Mouse (Mus musculus) gastrocnemius, postnatal 25 days (tissue): ENCODE results near the gene Fry. TPM values are rescaled to one million over a fixed set of nuclear protein-coding genes. Genes with fewer than 3 reads are reported as not detected.

ENCODE experiments used
- DNase-seq: peaks from one replicate; pipeline ENCODE4 v3.0.0; 2022
- total RNA-seq, 2 experiments: library from RNA; stranded (reverse); gene quantifications; 1 replicate in 1 of 2; 2 replicates in 1 of 2; pipeline ENCODE4 v1.2.3; 2021

Gene Fry
- total RNA-seq, 2 experiments from 2014 or later = 75.1 to 87.6 TPM

- DNase-seq = no peak
These were observed 222.5 kb downstream of the Fry start for GRCm38 (mm10) chr5:150340944-150341343.

DNA sequence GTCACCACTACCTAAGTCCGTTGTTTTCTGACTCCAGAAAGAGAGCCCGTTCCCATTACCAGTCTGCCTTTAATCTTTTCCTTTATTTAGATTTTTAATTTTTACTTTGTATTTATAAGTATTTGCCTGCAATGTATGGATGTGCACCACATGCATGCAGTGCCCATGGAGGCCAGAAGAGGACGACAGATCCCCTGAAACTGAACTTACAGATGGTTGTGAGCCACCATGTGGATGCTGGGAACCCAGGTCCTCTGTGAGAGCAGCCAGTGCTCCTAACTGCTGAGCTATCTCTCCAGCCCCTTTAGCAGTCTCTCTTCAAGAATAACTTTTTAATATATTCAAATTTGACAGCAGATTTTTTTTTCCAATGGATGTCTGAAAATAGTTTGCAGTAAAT is 223.7 kb downstream of the Fry start:
- no peak for DNase-seq

DNA sequence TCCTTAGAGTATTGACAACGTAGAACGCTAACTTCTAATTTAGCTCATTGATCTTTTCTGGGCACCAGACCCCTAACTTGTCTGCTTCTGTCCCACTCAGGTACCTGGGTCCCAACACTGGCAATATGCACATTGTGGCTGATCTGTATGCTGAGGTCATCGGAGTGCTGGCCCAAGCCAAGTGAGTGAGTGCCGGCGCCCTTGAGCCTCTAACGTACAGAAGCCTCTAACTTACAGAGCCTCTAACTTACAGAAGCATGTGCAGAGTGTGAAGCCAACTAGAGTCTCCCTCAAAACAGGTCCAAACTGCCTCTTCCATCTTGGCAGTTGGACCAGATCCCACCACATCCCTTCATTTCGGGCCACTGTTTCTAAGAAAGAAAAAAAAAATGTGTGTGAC is 227.5 kb downstream of the Fry start:
- DNase-seq = no peak

GRCm38 (mm10) chr5:150346378-150346777 is 227.9 kb downstream of the Fry start:
- no peak for DNase-seq

- no peak for DNase-seq
These were observed 229.4 kb downstream of the Fry start for GRCm38 (mm10) chr5:150347845-150348244.

DNA sequence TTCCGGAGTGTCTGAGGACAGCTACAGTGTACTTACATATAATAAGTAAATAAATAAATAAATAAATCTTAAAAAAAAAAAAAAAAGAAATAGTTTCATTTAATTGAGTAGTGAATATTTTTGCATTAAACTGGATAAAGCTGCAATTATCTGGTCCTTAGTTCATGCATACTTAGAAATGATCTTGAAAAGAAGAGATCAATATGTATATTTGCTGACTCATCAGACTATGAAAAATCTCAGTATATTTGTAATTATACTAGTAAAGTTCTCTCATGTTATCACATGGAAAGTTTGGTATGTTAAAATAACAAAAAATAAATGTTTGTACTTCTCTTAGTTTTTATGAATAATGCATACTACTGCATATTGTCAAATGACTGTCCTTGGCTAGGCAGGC is 229.9 kb downstream of the Fry start:
- no peak for DNase-seq

DNA sequence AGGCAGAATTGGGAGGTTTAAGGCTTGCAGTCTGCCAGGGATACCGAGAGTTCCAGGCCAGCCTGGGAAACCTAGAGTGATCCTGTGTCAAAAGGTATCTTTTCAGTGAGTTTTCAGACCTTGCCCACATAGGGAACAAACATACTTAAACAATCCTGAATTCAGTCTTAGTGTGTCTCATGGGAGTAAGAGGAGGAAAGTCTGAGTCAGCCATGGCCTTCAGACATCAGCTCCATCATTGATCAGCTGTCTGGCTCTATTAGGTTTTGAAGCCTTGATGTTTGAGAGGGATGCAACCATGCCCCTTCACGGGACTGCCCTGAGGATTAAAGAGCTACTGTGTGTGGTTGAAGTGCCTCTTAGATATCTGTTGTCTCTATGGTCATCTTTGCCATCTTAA is 232.7 kb downstream of the Fry start:
- no peak for DNase-seq

GRCm38 (mm10) chr5:150358671-150359070 is 240.2 kb downstream of the Fry start:
- no peak for DNase-seq

GRCm38 (mm10) chr5:150362241-150362640 is 243.8 kb downstream of the Fry start:
- peak; percentile 48 for DNase-seq

- DNase-seq = no peak
These were observed 246.2 kb downstream of the Fry start for GRCm38 (mm10) chr5:150364621-150365020.

GRCm38 (mm10) chr5:150367027-150367426 is 248.6 kb downstream of the Fry start:
- DNase-seq = no peak

DNA sequence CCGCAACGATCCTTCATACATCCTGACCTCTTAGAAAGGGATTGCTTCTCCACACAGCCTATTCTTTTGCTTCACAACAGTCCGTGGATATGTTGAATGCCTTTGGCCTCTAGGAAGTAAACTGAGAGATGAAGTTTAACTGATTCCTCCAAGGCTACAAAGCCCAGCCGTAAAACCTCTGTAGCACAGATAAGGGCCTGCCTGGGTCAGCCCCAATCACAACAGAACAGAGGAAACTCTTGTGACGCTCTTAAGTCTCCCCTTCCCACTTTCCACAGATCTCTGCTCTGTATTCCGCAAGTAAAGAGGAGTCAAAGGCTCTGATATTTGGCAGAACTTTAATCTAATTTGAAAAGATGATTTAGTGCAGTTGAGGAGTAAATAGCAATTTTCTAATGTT is 251.8 kb downstream of the Fry start:
- no peak for DNase-seq

- DNase-seq = no peak
These were observed 252.4 kb downstream of the Fry start for GRCm38 (mm10) chr5:150370895-150371294.

- DNase-seq = no peak
These were observed 254.5 kb downstream of the Fry start for GRCm38 (mm10) chr5:150372956-150373355.

DNA sequence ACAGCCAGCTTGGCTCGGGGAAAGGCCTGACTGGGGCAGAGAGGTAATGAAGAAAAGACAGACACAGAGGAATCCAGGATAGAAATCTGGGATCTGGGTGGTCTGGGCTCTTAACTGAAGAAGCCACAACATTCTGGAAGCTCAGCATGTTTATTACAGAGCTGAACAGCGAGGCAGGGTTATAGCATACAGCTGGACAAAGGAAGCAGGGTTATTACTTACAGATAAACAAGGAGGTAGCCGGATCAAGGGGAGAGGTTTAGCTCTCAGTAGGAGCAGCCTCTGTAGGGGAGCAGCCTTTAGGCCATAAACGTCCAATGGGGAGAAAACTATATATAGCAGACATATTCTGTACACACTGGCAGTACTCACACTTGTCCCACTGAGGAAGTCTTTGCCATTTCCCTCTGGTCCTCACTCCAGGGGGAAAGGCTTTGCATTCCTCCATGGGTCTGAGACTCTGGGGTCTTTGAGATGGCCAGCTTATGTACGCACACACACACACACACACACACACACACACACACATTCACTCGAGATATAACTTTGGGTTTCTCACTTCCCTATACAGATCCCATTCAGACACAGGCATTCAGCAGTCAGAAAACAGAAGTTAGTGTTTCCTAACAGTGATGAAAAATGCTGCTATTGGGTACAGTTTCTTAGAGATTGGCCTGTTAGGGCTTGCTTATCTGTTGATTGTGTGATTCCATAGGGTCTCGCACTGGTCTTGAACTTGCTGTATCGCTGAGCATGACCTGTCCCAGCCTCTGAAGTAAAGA is 256.5 kb downstream of the Fry start:
- no peak for DNase-seq

GRCm38 (mm10) chr5:150378586-150378985 is 260.1 kb downstream of the Fry start:
- no peak for DNase-seq

GRCm38 (mm10) chr5:150380767-150381166 is 262.3 kb downstream of the Fry start:
- DNase-seq = no peak

DNA sequence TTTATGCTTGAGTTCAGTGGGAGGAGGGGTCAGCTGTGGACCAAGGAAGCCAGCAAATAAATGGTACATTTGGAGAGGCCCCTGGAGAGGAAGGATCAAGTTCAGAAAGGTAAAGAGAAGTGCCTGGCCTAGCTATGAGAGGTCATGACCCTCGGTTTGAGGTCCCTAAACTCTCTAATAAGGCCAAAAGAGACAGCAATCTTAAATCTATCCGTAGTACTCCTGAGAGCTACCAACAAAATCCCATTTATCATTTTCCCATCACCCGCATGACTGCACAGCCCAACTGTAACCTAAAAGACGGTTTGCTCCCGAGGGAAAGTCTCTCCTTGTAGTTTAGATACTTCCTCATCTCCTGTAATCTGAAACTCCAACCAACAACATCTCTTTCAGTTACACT is 264.0 kb downstream of the Fry start:
- DNase-seq = no peak

DNA sequence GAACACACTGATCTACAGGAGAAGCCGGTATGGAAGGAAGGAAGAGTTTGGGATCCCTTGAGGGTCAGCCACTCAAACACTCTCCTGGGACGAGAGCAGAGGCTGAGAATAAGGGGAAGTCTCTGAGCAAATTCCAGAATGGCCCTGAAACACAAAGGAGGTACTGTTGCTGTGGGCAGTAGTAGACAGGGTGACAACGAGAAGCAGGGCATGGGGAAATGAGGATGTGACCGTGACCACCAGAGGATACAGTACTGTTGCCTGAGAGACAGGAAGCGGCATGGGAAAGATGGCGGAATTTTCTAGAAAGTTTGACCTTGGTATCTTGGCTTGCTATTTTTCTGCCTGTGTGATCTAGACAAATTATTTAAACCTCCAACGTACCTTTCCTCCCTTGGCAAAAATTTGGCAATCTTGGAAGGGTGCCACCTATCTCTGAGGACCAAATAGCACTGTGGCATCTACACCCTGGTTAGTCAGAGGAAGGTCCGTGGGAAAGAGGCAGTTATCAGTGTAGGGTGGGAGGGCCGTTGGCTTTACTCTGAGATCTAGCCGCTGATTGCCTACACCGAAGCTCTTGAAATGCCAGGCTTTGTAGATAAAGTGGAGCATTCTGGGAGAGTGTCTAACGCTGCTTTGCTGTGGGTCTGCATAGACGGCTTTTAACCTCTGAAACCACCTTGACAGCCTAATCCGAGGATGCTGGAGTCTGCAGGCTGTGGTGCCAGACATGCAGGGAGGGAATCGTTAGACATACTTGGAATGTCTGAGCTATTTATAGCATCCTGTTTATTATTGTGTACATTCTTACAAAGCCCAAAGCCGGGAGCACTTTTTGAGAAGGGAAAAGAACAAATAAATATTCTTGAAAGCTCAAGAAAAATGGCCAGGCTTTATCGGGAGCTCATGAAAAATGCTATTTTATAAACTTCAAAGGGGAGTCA is 266.1 kb downstream of the Fry start:
- DNase-seq = no peak

DNA sequence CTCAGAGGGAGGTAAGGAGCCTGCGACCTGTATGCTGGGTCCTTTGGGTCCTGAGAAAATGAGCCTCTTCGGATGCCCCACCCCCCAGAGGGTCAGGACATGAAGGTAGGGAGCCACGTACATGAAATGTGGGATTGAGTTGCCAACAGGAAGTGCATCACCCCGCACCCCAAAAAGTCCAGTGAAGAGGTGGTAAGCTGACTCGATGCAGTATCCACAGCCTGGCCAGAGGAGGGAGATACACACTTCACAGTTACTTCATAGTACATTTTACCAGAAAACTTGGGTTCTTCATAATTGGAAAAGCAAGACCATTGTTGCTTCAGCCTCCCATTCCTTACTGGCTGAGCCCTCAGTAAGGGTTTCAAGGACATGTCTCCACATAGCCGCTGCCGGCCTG is 266.8 kb downstream of the Fry start:
- no peak for DNase-seq

GRCm38 (mm10) chr5:150388623-150389022 is 270.2 kb downstream of the Fry start:
- no peak for DNase-seq

GRCm38 (mm10) chr5:150389589-150390377 is 271.3 kb downstream of the Fry start:
- no peak for DNase-seq

- DNase-seq = no peak
These were observed 272.0 kb downstream of the Fry start for GRCm38 (mm10) chr5:150390422-150390821.
